Mouse (Mus musculus): Measurements from ENCODE around the gene Gna12. TPM values are rescaled to one million over a fixed set of nuclear protein-coding genes. Genes with fewer than 3 reads are reported as not detected.

Gna12 gene
- polyA plus RNA-seq, 1 experiment = 42.1 TPM

GRCm38 (mm10) chr5:140829911-140830294, 328 bp downstream of the Gna12 start:
- Histone ChIP-seq H3K79me3 (ENCODE audit: low read depth) (peaks cover 24% of the 10 kb centered on the region), H3ac (ENCODE audit: control insufficient read depth, insufficient read length, low read depth) (peak overlapping the region; percentile 61), H3K27me3 (ENCODE audit: control insufficient read depth, insufficient read depth, insufficient read length) (peaks cover 3% of the 10 kb centered on the region), H3K4me3 (ENCODE audit: insufficient read depth, poor library complexity, severe bottlenecking) (peak overlapping the region; percentile 59), H3K79me2 (ENCODE audit: control insufficient read depth, insufficient read depth) (peaks cover 50% of the 10 kb centered on the region), H3K36me3 (ENCODE audit: control insufficient read depth, insufficient read depth) (no peaks in the 10 kb centered on the region)
- TF ChIP-seq USF1 (IDR thresholded peaks at IDR 0.05; ENCODE audit: low read depth) = no peak
- TF ChIP-seq CTCF (IDR thresholded peaks at IDR 0.05; ENCODE audit: control insufficient read depth, insufficient read depth, insufficient read length) = no peak
- TF ChIP-seq MYOD1 (IDR thresholded peaks at IDR 0.05; ENCODE audit: control insufficient read depth, insufficient read length, low read depth) = no peak
- no peak for TF ChIP-seq FOSL1 (IDR thresholded peaks at IDR 0.05; ENCODE audit: insufficient read depth, low read length, poor library complexity, severe bottlenecking)
- no peak for TF ChIP-seq CEBPB (IDR thresholded peaks at IDR 0.05; ENCODE audit: low read depth)

DNA sequence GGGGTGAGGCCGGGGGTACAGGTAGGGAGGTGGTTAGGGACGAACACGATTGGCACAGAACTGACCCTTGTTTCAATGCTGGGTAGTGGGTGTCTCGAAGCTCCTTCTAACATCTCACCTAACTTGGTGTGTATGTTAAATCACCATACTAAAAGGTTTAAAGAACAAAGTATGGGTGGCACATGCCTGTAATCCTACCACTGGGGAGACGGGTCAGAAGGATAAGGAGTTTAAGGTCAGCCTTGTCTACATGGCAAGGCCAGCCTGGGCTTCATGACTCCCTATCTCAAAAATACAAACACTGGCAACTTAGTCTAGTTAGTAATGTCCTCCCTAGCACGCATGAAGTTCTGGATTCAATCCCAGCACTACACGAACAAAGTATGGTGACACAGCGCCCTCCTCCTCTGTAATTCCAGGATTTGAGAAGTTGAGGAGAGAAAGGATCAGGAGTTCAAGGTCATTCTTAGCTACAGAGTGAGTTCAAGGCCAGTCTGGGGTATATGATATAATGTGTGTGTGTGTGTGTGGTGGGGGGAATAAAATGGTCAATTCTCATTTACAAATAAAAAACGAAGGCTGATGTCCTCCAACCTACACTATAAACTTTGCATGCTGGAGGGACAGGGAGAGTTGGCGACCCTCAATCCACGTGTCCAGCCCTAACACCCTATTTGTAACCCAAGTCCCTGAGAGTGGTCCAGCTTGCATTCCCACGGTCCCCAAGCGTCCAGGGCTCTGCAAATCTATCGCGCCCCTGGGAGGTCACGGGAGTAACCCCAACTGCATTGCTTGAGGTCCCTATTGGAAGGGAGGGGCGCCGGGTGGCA, 935 bp downstream of the Gna12 start:
- peak overlapping the region; percentile 61 for H3ac ChIP-seq (ENCODE audit: control insufficient read depth, insufficient read length, low read depth)
- H3K27me3 ChIP-seq (ENCODE audit: control insufficient read depth, insufficient read depth, insufficient read length) = no peaks in the 10 kb centered on the region
- no peaks in the 10 kb centered on the region for H3K36me3 ChIP-seq (ENCODE audit: control insufficient read depth, insufficient read depth)
- H3K79me2 ChIP-seq (ENCODE audit: control insufficient read depth, insufficient read depth) = peaks cover 56% of the 10 kb centered on the region
- H3K79me3 ChIP-seq (ENCODE audit: low read depth) = peaks cover 29% of the 10 kb centered on the region
- TF ChIP-seq USF1 (IDR thresholded peaks at IDR 0.05; ENCODE audit: low read depth) (no peak), CEBPB (IDR thresholded peaks at IDR 0.05; ENCODE audit: low read depth) (no peak), MYOG (IDR thresholded peaks at IDR 0.05; ENCODE audit: control insufficient read depth, extremely low read depth, insufficient read length) (no peak), CTCF (IDR thresholded peaks at IDR 0.05; ENCODE audit: control insufficient read depth, insufficient read depth, insufficient read length) (no peak), MAX (IDR thresholded peaks at IDR 0.05) (no peak), MYOD1 (IDR thresholded peaks at IDR 0.05; ENCODE audit: control insufficient read depth, insufficient read length, low read depth) (no peak), FOSL1 (IDR thresholded peaks at IDR 0.05; ENCODE audit: insufficient read depth, low read length, poor library complexity, severe bottlenecking) (no peak)
- peak overlapping the region; percentile 59 for H3K4me3 ChIP-seq (ENCODE audit: insufficient read depth, poor library complexity, severe bottlenecking)

GRCm38 (mm10) chr5:140828363-140828762, 1.9 kb downstream of the Gna12 start:
- no peak overlapping the region for H3K4me3 ChIP-seq (ENCODE audit: insufficient read depth, poor library complexity, severe bottlenecking)
- no peaks in the 10 kb centered on the region for H3K36me3 ChIP-seq (ENCODE audit: control insufficient read depth, insufficient read depth)
- no peak overlapping the region for H3ac ChIP-seq (ENCODE audit: control insufficient read depth, insufficient read length, low read depth)
- H3K27me3 ChIP-seq (ENCODE audit: control insufficient read depth, insufficient read depth, insufficient read length) = no peaks in the 10 kb centered on the region
- H3K79me2 ChIP-seq (ENCODE audit: control insufficient read depth, insufficient read depth) = peaks cover 64% of the 10 kb centered on the region
- peaks cover 32% of the 10 kb centered on the region for H3K79me3 ChIP-seq (ENCODE audit: low read depth)
- TF ChIP-seq CEBPB (IDR thresholded peaks at IDR 0.05; ENCODE audit: low read depth) (no peak), MYOD1 (IDR thresholded peaks at IDR 0.05; ENCODE audit: control insufficient read depth, insufficient read length, low read depth) (no peak), FOSL1 (IDR thresholded peaks at IDR 0.05; ENCODE audit: insufficient read depth, low read length, poor library complexity, severe bottlenecking) (no peak), USF1 (IDR thresholded peaks at IDR 0.05; ENCODE audit: low read depth) (no peak), CTCF (IDR thresholded peaks at IDR 0.05; ENCODE audit: control insufficient read depth, insufficient read depth, insufficient read length) (no peak), MYOG (IDR thresholded peaks at IDR 0.05; ENCODE audit: control insufficient read depth, extremely low read depth, insufficient read length) (no peak), MAX (IDR thresholded peaks at IDR 0.05) (no peak)

- no peaks in the 10 kb centered on the region for H3K36me3 ChIP-seq (ENCODE audit: control insufficient read depth, insufficient read depth)
- no peak for TF ChIP-seq MAX (IDR thresholded peaks at IDR 0.05)
- TF ChIP-seq CTCF (IDR thresholded peaks at IDR 0.05; ENCODE audit: control insufficient read depth, insufficient read depth, insufficient read length) = no peak
- no peak for TF ChIP-seq USF1 (IDR thresholded peaks at IDR 0.05; ENCODE audit: low read depth)
- no peak for TF ChIP-seq MYOG (IDR thresholded peaks at IDR 0.05; ENCODE audit: control insufficient read depth, extremely low read depth, insufficient read length)
- no peak for TF ChIP-seq MYOD1 (IDR thresholded peaks at IDR 0.05; ENCODE audit: control insufficient read depth, insufficient read length, low read depth)
- no peak for TF ChIP-seq CEBPB (IDR thresholded peaks at IDR 0.05; ENCODE audit: low read depth)
- no peak overlapping the region for H3K4me3 ChIP-seq (ENCODE audit: insufficient read depth, poor library complexity, severe bottlenecking)
- H3K27me3 ChIP-seq (ENCODE audit: control insufficient read depth, insufficient read depth, insufficient read length) = no peaks in the 10 kb centered on the region
- no peak overlapping the region for H3ac ChIP-seq (ENCODE audit: control insufficient read depth, insufficient read length, low read depth)
- H3K79me2 ChIP-seq (ENCODE audit: control insufficient read depth, insufficient read depth) = peaks cover 69% of the 10 kb centered on the region
- H3K79me3 ChIP-seq (ENCODE audit: low read depth) = peaks cover 32% of the 10 kb centered on the region
Measured at GRCm38 (mm10) chr5:140827896-140828295, 2.3 kb downstream of the Gna12 start.

DNA sequence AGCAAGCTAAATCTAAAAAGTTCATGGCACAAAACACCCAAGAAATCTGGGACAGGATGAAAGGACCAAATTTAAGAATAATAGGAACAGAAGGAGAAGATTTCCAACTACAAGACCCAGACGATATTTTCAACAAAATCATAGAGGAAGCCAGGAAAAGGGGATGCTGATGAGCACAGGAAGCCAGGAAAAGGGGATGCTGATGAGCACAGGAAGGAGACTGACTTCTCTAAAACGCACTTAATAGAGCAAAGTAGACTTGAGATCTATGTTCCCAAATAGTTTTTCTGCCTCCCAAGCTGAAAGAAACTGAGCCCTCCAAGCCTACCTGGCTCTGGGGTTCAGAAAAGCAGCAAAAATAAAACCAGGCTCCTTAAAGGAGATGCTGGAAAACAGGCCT, 2.8 kb downstream of the Gna12 start:
- Histone ChIP-seq H3ac (ENCODE audit: control insufficient read depth, insufficient read length, low read depth) (no peak overlapping the region), H3K4me3 (ENCODE audit: insufficient read depth, poor library complexity, severe bottlenecking) (no peak overlapping the region), H3K36me3 (ENCODE audit: control insufficient read depth, insufficient read depth) (no peaks in the 10 kb centered on the region), H3K27me3 (ENCODE audit: control insufficient read depth, insufficient read depth, insufficient read length) (no peaks in the 10 kb centered on the region), H3K79me3 (ENCODE audit: low read depth) (peaks cover 32% of the 10 kb centered on the region), H3K79me2 (ENCODE audit: control insufficient read depth, insufficient read depth) (peaks cover 74% of the 10 kb centered on the region)
- TF ChIP-seq MAX (IDR thresholded peaks at IDR 0.05) (no peak), CTCF (IDR thresholded peaks at IDR 0.05; ENCODE audit: control insufficient read depth, insufficient read depth, insufficient read length) (no peak), CEBPB (IDR thresholded peaks at IDR 0.05; ENCODE audit: low read depth) (no peak), MYOD1 (IDR thresholded peaks at IDR 0.05; ENCODE audit: control insufficient read depth, insufficient read length, low read depth) (no peak), FOSL1 (IDR thresholded peaks at IDR 0.05; ENCODE audit: insufficient read depth, low read length, poor library complexity, severe bottlenecking) (no peak), MYOG (IDR thresholded peaks at IDR 0.05; ENCODE audit: control insufficient read depth, extremely low read depth, insufficient read length) (no peak), USF1 (IDR thresholded peaks at IDR 0.05; ENCODE audit: low read depth) (no peak)

Data from C2C12 (cell line).